Mouse (Mus musculus): ENCODE data around the gene Por.
A peak's percentile ranks its signal among the peaks of the same experiment; 100 is the strongest.

The Por gene

GRCm38 (mm10) chr5:135726641-135727346 is 57.0 kb downstream of the Por start:
- no peak for DNase-seq (ENCODE audit: low read depth, low spot score)

- no peak for DNase-seq (ENCODE audit: low read depth, low spot score)
Observed at GRCm38 (mm10) chr5:135727871-135728270, 58.0 kb downstream of the Por start.

GRCm38 (mm10) chr5:135728361-135728760 is 58.5 kb downstream of the Por start:
- DNase-seq (ENCODE audit: low read depth, low spot score), result no peak

GRCm38 (mm10) chr5:135729351-135729750 is 59.5 kb downstream of the Por start:
- DNase-seq (ENCODE audit: low read depth, low spot score), result no peak

- no peak for DNase-seq (ENCODE audit: low read depth, low spot score)
Observed at GRCm38 (mm10) chr5:135730278-135730677, 60.4 kb downstream of the Por start.

GRCm38 (mm10) chr5:135730916-135731315 is 61.1 kb downstream of the Por start:
- DNase-seq (ENCODE audit: low read depth, low spot score), result no peak

GRCm38 (mm10) chr5:135731322-135731721 is 61.5 kb downstream of the Por start:
- no peak for DNase-seq (ENCODE audit: low read depth, low spot score)

GRCm38 (mm10) chr5:135733071-135733470 is 63.2 kb downstream of the Por start:
- DNase-seq (ENCODE audit: low read depth, low spot score), result peak; percentile 64

- no peak for DNase-seq (ENCODE audit: low read depth, low spot score)
Observed at GRCm38 (mm10) chr5:135734057-135734680, 64.3 kb downstream of the Por start.

- DNase-seq (ENCODE audit: low read depth, low spot score), result no peak
Observed at GRCm38 (mm10) chr5:135735741-135736140, 65.9 kb downstream of the Por start.

GRCm38 (mm10) chr5:135736544-135736943 is 66.7 kb downstream of the Por start:
- peak; percentile 33 for DNase-seq (ENCODE audit: low read depth, low spot score)

GRCm38 (mm10) chr5:135737154-135737553 is 67.3 kb downstream of the Por start:
- DNase-seq (ENCODE audit: low read depth, low spot score), result peak; percentile 62

- DNase-seq (ENCODE audit: low read depth, low spot score), result peak; percentile 74
Observed at GRCm38 (mm10) chr5:135738266-135738665, 68.4 kb downstream of the Por start.

- DNase-seq (ENCODE audit: low read depth, low spot score), result peak; percentile 48
Observed at GRCm38 (mm10) chr5:135742156-135742555, 72.3 kb downstream of the Por start.

GRCm38 (mm10) chr5:135742941-135743740 is 73.3 kb downstream of the Por start:
- peak; percentile 62 for DNase-seq (ENCODE audit: low read depth, low spot score)

- peak; percentile 92 for DNase-seq (ENCODE audit: low read depth, low spot score)
Observed at GRCm38 (mm10) chr5:135743741-135744609, 74.1 kb downstream of the Por start, which contains the start of gene Tmem120a. TSS of gene Tmem120a (minus strand) at chr5:135744448.

GRCm38 (mm10) chr5:135744742-135745141 is 74.9 kb downstream of the Por start:
- no peak for DNase-seq (ENCODE audit: low read depth, low spot score)

GRCm38 (mm10) chr5:135751041-135751440 is 81.2 kb downstream of the Por start:
- no peak for DNase-seq (ENCODE audit: low read depth, low spot score)

GRCm38 (mm10) chr5:135751595-135751994 is 81.8 kb downstream of the Por start:
- DNase-seq (ENCODE audit: low read depth, low spot score), result no peak

GRCm38 (mm10) chr5:135761881-135762280 is 92.0 kb downstream of the Por start:
- no peak for DNase-seq (ENCODE audit: low read depth, low spot score)

- DNase-seq (ENCODE audit: low read depth, low spot score), result peak; percentile 68
Observed at GRCm38 (mm10) chr5:135763526-135763925, 93.7 kb downstream of the Por start.
